Mouse (Mus musculus) v-Abl transformed pro-B cells (cell line): ENCODE measurements around the gene Ttc27.

Experiments used
- in situ Hi-C, 2 experiments: fragments of 400-800 bp; cut with MboI; formaldehyde crosslinking; loops; one replicate each; pipeline ENCODE4 v1.15.1; 2025; ENCODE audit not compliant: unreplicated experiment in 2 of 2

Ttc27 gene

GRCm38 (mm10) chr17:74808330-74808729 is 90.8 kb downstream of the Ttc27 start:
- in situ Hi-C loops, result loop anchor here (5.0 to 25.0 kb wide), 3 partner anchors 209 to 729 kb away; no protein-coding TSS in a partner anchor

- in situ Hi-C loops, result loop anchor here (5.0 to 25.0 kb wide), 3 partner anchors 208 to 728 kb away; no protein-coding TSS in a partner anchor
Observed at GRCm38 (mm10) chr17:74808901-74809300, 91.4 kb downstream of the Ttc27 start.

DNA sequence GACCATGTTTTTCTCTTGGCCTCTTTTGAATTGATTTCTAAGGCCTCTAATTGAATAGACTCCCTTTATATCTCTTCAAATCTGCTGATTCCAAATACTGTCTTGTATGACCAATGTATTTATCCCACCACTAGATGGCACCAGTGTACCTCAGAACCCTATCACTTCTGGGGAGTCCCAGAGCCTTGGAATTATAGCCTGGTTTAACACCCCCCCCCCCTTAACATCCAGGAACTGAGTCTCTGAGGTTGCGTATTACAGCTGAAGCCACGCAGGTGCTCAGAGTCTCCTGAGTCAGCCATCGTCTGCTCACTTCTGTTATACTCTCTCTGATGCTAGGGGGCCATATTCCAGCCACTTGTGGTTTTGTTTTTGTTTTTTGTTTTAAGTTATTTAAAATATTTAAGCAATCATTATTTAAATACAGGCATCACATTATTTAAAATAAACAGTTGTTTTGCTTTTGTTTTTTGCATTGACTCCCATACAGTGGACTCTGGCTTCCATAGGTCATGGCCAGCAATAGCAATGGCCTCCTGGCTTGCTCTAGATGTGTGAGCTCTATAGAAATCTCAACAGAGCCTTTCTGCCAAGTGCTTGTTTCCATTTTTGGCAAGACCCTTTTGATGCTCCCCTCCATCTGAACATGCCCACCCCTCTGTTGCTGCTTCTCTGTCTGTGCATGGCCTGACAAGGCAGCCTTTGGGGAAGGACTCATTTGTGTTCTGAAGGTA is 93.5 kb downstream of the Ttc27 start:
- in situ Hi-C loops, result loop anchor here (10.0 to 25.0 kb wide), 3 partner anchors 204 to 726 kb away; no protein-coding TSS in a partner anchor

- in situ Hi-C loops, result loop anchor here (10.0 to 25.0 kb wide), 3 partner anchors 195 to 718 kb away; no protein-coding TSS in a partner anchor
Observed at GRCm38 (mm10) chr17:74819711-74820110, 102.2 kb downstream of the Ttc27 start.

DNA sequence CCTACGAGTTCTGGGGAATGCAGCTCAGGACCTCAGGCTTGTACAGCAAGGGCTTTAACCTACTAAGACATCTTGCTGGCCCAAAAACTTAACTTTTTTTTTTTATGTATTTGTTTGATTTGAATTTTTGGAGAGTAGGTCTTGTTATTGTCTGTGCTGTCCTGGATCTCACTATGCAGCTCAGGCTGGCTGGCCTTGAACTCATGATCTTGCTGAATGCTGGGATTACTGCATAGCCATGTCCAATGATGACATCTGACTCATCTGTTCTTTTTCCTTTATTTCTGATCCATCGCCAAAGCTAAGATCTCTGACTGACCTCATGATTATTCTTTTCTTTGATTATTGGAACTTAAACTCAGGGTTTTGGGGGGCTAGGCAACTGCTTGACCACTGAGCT is 113.3 kb downstream of the Ttc27 start:
- in situ Hi-C loops, result no loop called here

- in situ Hi-C loops, result no loop called here
Observed at GRCm38 (mm10) chr17:74841721-74842120, 124.2 kb downstream of the Ttc27 start.

GRCm38 (mm10) chr17:74842603-74843002 is 125.1 kb downstream of the Ttc27 start:
- in situ Hi-C loops, result no loop called here

DNA sequence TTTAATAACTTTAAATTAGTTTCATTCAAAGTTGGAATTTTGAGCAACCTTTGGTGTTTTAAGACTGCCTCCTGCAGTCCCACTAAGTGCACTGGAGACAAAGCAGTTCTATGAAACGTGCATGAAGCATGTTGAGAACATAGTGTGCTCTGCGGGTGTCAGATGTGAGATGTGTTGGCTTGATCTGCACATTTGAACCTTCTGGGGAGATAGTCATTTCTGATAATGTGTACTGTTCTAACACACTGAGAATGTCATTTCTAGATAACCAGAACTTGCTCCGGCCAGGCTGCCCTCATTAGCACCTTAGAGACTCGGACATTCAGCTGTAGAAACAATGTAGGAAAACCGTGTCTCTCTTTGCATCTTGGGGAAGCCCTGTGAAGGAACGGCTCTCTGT is 126.0 kb downstream of the Ttc27 start:
- in situ Hi-C loops, result no loop called here

GRCm38 (mm10) chr17:74846031-74846891 is 128.7 kb downstream of the Ttc27 start:
- in situ Hi-C loops, result no loop called here

- in situ Hi-C loops, result no loop called here
Observed at GRCm38 (mm10) chr17:74850216-74850615, 132.7 kb downstream of the Ttc27 start.

- in situ Hi-C loops, result no loop called here
Observed at GRCm38 (mm10) chr17:74859298-74859697, 141.8 kb downstream of the Ttc27 start.

GRCm38 (mm10) chr17:74860180-74860993 is 142.9 kb downstream of the Ttc27 start:
- in situ Hi-C loops, result no loop called here

DNA sequence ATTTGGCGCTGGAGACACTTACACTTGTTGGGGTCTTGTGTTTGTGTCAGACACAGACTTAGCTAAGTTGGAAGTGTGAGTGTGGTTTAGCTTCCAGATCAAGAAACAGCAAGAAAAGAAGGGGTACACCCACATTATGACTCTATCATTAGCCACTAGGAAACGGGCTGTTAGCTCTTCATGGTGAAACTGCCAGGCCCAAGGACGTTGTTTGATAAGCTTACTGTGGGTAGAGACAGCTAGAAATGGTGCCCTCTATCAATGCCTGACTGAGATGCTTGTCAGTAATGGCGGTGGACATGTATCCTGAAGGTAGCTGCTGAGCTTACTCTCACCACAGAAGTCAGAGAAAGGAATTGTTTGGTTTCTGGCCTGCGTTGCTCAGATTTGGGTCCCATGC is 146.3 kb downstream of the Ttc27 start:
- in situ Hi-C loops, result no loop called here

- in situ Hi-C loops, result no loop called here
Observed at GRCm38 (mm10) chr17:74864790-74865548, 147.4 kb downstream of the Ttc27 start.

DNA sequence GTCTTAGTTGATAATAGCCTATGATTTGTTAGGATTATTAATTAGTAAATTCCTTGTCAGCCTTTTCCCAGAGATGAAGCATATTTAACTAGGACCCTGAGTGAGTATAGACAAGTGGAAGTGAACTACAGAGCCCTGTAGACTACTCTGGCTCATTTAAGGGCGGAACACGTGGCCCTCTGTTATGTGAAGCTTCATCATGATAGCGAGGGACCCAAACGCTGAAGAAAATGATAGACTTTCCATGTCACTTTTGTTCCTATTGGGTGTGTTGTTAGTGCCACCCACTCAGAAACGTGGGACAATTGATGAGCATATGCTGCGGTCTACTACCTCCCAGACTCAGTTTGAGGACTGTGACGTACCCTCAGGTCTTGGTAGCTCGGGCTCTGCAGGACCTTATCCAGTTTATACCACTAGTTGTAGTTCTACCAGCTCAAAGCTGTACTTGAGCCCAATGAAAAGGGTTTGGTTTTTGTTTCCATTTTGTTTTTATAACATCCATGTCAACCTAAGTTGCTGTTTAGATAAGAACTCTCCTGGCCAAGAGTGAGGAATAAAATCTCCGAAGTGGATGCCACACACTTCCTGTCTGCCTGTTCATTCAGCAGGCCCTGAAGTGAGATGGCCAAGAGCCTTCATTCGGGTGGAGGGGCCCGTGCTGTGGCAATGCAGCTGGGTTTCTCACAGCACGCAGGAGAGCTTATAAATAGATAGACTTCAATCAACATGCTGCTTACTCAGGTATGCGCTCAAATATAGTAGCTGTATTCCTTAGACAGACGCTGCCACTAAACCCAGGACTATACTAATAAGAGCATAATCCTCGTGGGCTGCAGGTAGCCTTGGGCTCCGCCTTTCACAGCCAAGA is 148.4 kb downstream of the Ttc27 start:
- in situ Hi-C loops, result no loop called here

- in situ Hi-C loops, result no loop called here
Observed at GRCm38 (mm10) chr17:74866565-74867507, 149.3 kb downstream of the Ttc27 start.

DNA sequence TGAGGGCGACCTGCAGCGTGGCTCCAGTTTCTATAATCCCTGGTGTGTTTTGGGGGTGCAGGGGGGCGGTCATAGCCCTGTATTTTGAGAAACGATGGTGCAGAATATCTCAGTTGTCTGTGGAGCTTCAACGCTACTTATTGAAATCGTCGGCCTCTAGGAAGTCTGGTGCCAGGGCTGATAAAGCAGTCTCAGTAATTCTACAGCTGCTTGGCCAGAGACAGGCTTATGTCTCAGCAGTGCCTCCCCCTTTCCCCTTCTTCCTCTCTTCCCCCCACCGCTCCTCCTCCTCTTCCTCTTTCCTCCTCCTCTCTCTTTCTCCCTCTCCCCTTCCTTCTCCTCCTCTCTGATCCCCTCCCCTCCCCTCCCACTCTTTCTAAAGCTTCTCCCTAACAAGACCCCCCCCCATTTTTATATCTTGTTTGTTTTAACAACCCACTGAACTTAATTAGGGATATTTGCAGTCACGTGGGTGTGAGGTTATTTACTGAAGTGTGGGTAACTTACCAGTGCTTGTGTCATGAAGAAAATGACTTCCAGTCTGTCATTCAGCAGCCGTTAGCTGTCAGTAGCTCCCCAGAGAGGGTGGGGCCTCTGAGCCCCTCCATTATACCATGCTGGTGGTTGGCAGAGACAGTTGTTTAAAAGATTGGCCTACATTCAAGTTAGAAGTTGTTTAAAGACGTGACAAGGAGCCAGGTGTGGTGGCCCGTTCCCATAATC is 150.8 kb downstream of the Ttc27 start:
- in situ Hi-C loops, result no loop called here
